10 mouse cellular contexts compared by ENCODE assay signal in the genomic region with DNA sequence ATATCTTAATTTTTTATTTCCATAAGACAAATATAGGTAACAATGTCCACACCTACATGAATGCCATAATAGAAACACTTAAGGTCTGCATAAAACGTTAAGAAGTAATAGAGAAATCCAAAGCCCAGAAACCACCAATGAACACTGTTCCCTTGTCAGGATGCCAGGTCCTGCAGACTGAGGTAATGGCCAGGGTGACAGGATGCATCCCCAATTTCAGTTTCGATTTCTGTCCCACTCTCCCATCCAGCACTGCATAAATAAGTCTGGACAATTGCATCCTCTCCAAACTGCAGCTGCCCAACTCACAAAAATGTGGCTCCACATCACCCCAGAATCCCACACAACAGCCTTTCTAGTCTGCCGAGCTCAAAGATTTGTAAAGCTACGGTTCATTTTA. TPM values are rescaled to one million over a fixed set of nuclear protein-coding genes. Genes with fewer than 3 reads are reported as not detected.
A peak's percentile ranks its signal among the peaks of the same experiment; 100 is the strongest.
DNase-seq lines count a peak whose midpoint lies in the region; ATAC-seq lines count a peak whose summit lies in the region.
"Had no signal": no experiment of that assay in that cellular context is flagged by ENCODE, and none has a peak within 500 bp of the region (broad histone marks: within the 10 kb centered on the region; RNA-seq: fewer than 3 reads in every experiment).

No protein-coding gene starts in this region.

- no peak overlapping the region for H3K4me3 ChIP-seq in forebrain, embryonic 11.5 days (ENCODE audit: low read depth, low read length)
- H3K4me3 ChIP-seq in intestine, embryonic 14.5 days (ENCODE audit: low read depth, low read length), result 0 out of 2 replicates have a peak overlapping the region, but pooled peaks have one; percentile 3

- H3K9me3 ChIP-seq in forebrain, embryonic 11.5 days (ENCODE audit: control insufficient read depth, low read length), result no peaks in the 10 kb centered on the region
- no peaks in the 10 kb centered on the region for H3K9me3 ChIP-seq in intestine, embryonic 14.5 days (ENCODE audit: control insufficient read depth, low read length)

- no peak for ATAC-seq in forebrain, embryonic 11.5 days (replicated peaks; ENCODE audit: low FRiP score)
- ATAC-seq in intestine, embryonic 14.5 days (replicated peaks; ENCODE audit: low FRiP score, low TSS enrichment, low read depth), result no peak

- no peak overlapping the region for H3K4me2 ChIP-seq in forebrain, embryonic 11.5 days (ENCODE audit: low read depth, low read length, severe bottlenecking)
- H3K4me2 ChIP-seq in intestine, embryonic 14.5 days (ENCODE audit: low read length), result peak overlapping the region; percentile 62

- 0 out of 2 replicates have a peak overlapping the region, but pooled peaks have one; percentile 5 for H3K9ac ChIP-seq in forebrain, embryonic 11.5 days (ENCODE audit: low read length)
- H3K9ac ChIP-seq in intestine, embryonic 14.5 days (ENCODE audit: low read length), result no peak overlapping the region

- no peak overlapping the region for H3K27ac ChIP-seq in forebrain, embryonic 11.5 days (ENCODE audit: low read depth, low read length)
- H3K27ac ChIP-seq in intestine, embryonic 14.5 days (ENCODE audit: low read depth), result no peak overlapping the region

- no peaks in the 10 kb centered on the region; the same call in 1 of the 2 replicates for H3K4me1 ChIP-seq in forebrain, embryonic 11.5 days (replicated peaks; ENCODE audit: control insufficient read depth, insufficient read depth, low read length)
- peaks cover 27% of the 10 kb centered on the region for H3K4me1 ChIP-seq in intestine, embryonic 14.5 days (replicated peaks; ENCODE audit: control insufficient read depth, insufficient read depth, low read length)

- peak; percentile 44 for DNase-seq in adrenal gland, postnatal 10 days
- DNase-seq in adrenal gland, postnatal 25 days, result no peak
- no peak for DNase-seq in forebrain, embryonic 11.5 days (ENCODE audit: low spot score)
- DNase-seq in intestine, embryonic 14.5 days (ENCODE audit: low spot score), result no peak
- peak; percentile 56 for DNase-seq in lung, postnatal 25 days (ENCODE audit: low spot score)
- no peak for DNase-seq in thymus, postnatal 0 days (ENCODE audit: low spot score)
- no peak for DNase-seq in layer of hippocampus, postnatal 10 days (ENCODE audit: low spot score in 2 of 2)
- no peak for DNase-seq in right cerebral cortex, postnatal 14 days

- peaks cover 3% of the 10 kb centered on the region; the same call in 1 of the 2 replicates for H3K36me3 ChIP-seq in forebrain, embryonic 11.5 days (ENCODE audit: control insufficient read depth, insufficient read depth, low read length)
- H3K36me3 ChIP-seq in intestine, embryonic 14.5 days (ENCODE audit: control insufficient read depth, insufficient read depth, low read length), result peaks cover 35% of the 10 kb centered on the region

- 78% methylated on average over 4 of the region's 4 CpGs for WGBS in forebrain, embryonic 11.5 days
- WGBS in intestine, embryonic 14.5 days, result 68% methylated on average over 4 of the region's 4 CpGs

- no peaks in the 10 kb centered on the region for H3K27me3 ChIP-seq in forebrain, embryonic 11.5 days (ENCODE audit: control insufficient read depth, insufficient read depth, low read length)
- no peaks in the 10 kb centered on the region for H3K27me3 ChIP-seq in intestine, embryonic 14.5 days (replicated peaks; ENCODE audit: control insufficient read depth, insufficient read depth, low read length)

RNA-seq across cellular contexts. Expression of gene Tut7, which starts 2.8 kb away (rescaled TPM):
- 10 to 100 TPM; 66.8 to 71.2 TPM for total RNA-seq in adrenal gland, postnatal 10 days (2021)
- 59.2 and 76.0 TPM in 2 replicates for total RNA-seq in adrenal gland, postnatal 25 days (2021)
- polyA plus RNA-seq in forebrain, embryonic 11.5 days (2014; fragmentation: Nextera tagmentation; extraction: Ambion mirVana), result 46.4 and 55.5 TPM in 2 replicates
- 40.8 and 43.6 TPM in 2 replicates for polyA plus RNA-seq in intestine, embryonic 14.5 days (2014; fragmentation: Nextera tagmentation; extraction: Ambion mirVana)
- polyA plus RNA-seq in thymus, postnatal 0 days (2015; fragmentation: Nextera tagmentation; extraction: Ambion mirVana), result 52.1 and 68.0 TPM in 2 replicates
- total RNA-seq in layer of hippocampus, postnatal 10 days (2021), result 10 to 100 TPM; 68.9 to 71.1 TPM

RNA-seq across cellular contexts. Expression of gene Gm49354, which starts 38.1 kb away (rescaled TPM):
- not detected for total RNA-seq in adrenal gland, postnatal 10 days (2021)
- total RNA-seq in adrenal gland, postnatal 25 days (2021), result not detected in 2 replicates
- polyA plus RNA-seq in forebrain, embryonic 11.5 days (2014; fragmentation: Nextera tagmentation; extraction: Ambion mirVana), result not detected in 2 replicates
- not detected in 2 replicates for polyA plus RNA-seq in intestine, embryonic 14.5 days (2014; fragmentation: Nextera tagmentation; extraction: Ambion mirVana)
- not detected in 2 replicates for polyA plus RNA-seq in thymus, postnatal 0 days (2015; fragmentation: Nextera tagmentation; extraction: Ambion mirVana)
- total RNA-seq in layer of hippocampus, postnatal 10 days (2021), result not detected
- polyA plus RNA-seq: C2C12; embryonic facial prominence, embryonic 11.5 days had no signal

RNA-seq across cellular contexts. Expression of gene Isca1, which starts 50.5 kb away (rescaled TPM):
- 100 to 1,000 TPM; 127 to 142 TPM for total RNA-seq in adrenal gland, postnatal 10 days (2021)
- 82.8 and 99.6 TPM in 2 replicates for total RNA-seq in adrenal gland, postnatal 25 days (2021)
- 113 and 116 TPM in 2 replicates for polyA plus RNA-seq in forebrain, embryonic 11.5 days (2014; fragmentation: Nextera tagmentation; extraction: Ambion mirVana)
- 111 and 115 TPM in 2 replicates for polyA plus RNA-seq in intestine, embryonic 14.5 days (2014; fragmentation: Nextera tagmentation; extraction: Ambion mirVana)
- 68.9 and 73.8 TPM in 2 replicates for polyA plus RNA-seq in thymus, postnatal 0 days (2015; fragmentation: Nextera tagmentation; extraction: Ambion mirVana)
- 100 to 1,000 TPM; 101 to 102 TPM for total RNA-seq in layer of hippocampus, postnatal 10 days (2021)

Comparison
In these comparisons a context has a peak if more than half of its experiments do, and no peak if none do; other contexts are left out.
1. DNase-seq: peak in adrenal gland, postnatal 10 days (single experiment) and lung, postnatal 25 days (single experiment); none in adrenal gland, postnatal 25 days (single experiment), forebrain, embryonic 11.5 days (single experiment), intestine, embryonic 14.5 days (single experiment), thymus, postnatal 0 days (single experiment), layer of hippocampus, postnatal 10 days (0 of 2) and right cerebral cortex, postnatal 14 days (single experiment).